In the genomic region with DNA sequence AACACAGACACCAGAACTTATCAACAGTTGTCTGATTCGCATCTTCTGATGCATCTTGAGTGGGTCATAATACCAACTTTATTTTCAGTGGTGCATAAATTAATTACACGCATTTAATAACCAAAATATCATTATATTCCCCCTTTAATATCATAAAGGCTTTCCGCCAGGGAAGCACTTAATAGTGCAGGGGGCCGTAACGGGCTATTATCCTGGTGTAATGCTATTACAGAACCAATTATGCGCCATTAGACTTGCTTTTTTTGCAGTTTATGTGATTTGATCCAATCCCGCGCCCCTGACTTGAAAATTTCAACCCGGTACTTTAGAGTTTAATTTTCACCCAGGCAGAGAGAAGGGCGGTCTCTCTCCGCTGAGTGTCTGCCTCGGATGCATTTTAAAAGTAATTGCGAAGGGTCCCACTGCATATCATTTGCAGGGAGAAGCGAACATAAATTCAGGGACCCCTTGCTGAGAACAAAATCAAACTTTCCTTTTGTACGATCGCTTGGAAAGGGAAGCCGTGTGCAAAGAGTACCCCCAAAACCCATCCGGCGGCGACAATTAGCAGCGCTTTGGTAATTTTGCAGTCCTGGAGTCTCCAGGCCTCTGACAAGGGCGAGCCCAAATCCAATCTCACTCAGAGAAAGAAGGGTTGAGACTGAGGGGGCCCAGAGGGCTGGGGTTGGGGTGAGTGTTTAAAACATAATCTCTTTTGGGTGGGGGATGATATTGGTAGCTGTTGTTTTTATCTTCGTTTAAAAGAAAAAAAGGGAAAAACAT, we compare ENCODE assay signal across 15 mouse cellular contexts. TPM values are rescaled to one million over a fixed set of nuclear protein-coding genes. Genes with fewer than 3 reads are reported as not detected.
DNase-seq lines count a peak whose midpoint lies in the region; ATAC-seq and TF ChIP-seq lines count a peak whose summit lies in the region.
"Had no signal": no experiment of that assay in that cellular context is flagged by ENCODE, and none has a peak within 500 bp of the region (broad histone marks: within the 10 kb centered on the region; RNA-seq: fewer than 3 reads in every experiment).

No protein-coding gene starts in this region.

- 8% methylated on average over 23 of the region's 23 CpGs for whole genome bisulfite sequencing in heart, embryonic 14.5 days
- 3% methylated on average over 23 of the region's 23 CpGs for WGBS in embryonic facial prominence, embryonic 12.5 days
- WGBS in hindbrain, embryonic 15.5 days, result 5% methylated on average over 23 of the region's 23 CpGs
- 11% methylated on average over 23 of the region's 23 CpGs for WGBS in liver, postnatal 0 days (ENCODE audit: insufficient replicate concordance)

- TF ChIP-seq EP300 in liver, postnatal 0 days (IDR thresholded peaks at IDR 0.05; ENCODE audit: low read depth), result no peak

- no peak for DNase-seq in heart, postnatal 4 days
- DNase-seq in neural tube, embryonic 10.5 days (ENCODE audit: extremely low spot score, low spot score), result peak; percentile 26
- DNase-seq in ovary, postnatal 10 days (ENCODE audit: low spot score), result no peak
- no peak for DNase-seq in frontal cortex, postnatal 14 days (ENCODE audit: low spot score in 2 of 2)
- DNase-seq in liver, postnatal 0 days, result no peak
- DNase-seq: B cell, adult 2 months; thymus, postnatal 14 days had no signal

- no peak for ATAC-seq in heart, embryonic 14.5 days (ENCODE audit: insufficient number of reproducible peaks, insufficient read depth, low FRiP score, low read depth)
- ATAC-seq in embryonic facial prominence, embryonic 12.5 days (ENCODE audit: insufficient number of reproducible peaks, insufficient read depth, low FRiP score, low TSS enrichment), result no peak
- ATAC-seq in hindbrain, embryonic 15.5 days (ENCODE audit: low FRiP score, low read depth), result peak; percentile 27; the same call in 1 of the 2 replicates
- no peak for ATAC-seq in liver, postnatal 0 days

- no peak overlapping the region for H3K27ac ChIP-seq in heart, embryonic 14.5 days (replicated peaks in 1 of 2; ENCODE audit: control insufficient read depth in 1 of 2, insufficient read depth in 1 of 2, low read depth in 2 of 2, low read length in 2 of 2)
- no peak overlapping the region for H3K27ac ChIP-seq in embryonic facial prominence, embryonic 12.5 days
- no peak overlapping the region for H3K27ac ChIP-seq in hindbrain, embryonic 15.5 days (replicated peaks)
- no peak overlapping the region for H3K27ac ChIP-seq in liver, postnatal 0 days (ENCODE audit: low read depth)
- H3K27ac ChIP-seq: liver, embryonic 15.5 days had no signal

- H3K27me3 ChIP-seq in heart, embryonic 14.5 days (ENCODE audit: control insufficient read depth, insufficient read depth, low read length), result peaks cover 100% of the 10 kb centered on the region
- H3K27me3 ChIP-seq in embryonic facial prominence, embryonic 12.5 days, result peaks cover 93% of the 10 kb centered on the region
- H3K27me3 ChIP-seq in hindbrain, embryonic 15.5 days, result peaks cover 77% of the 10 kb centered on the region
- H3K27me3 ChIP-seq in liver, postnatal 0 days (ENCODE audit: insufficient read depth, low read length), result peaks cover 75% of the 10 kb centered on the region

- H3K9me3 ChIP-seq in heart, embryonic 14.5 days (ENCODE audit: control insufficient read depth, low read length), result no peaks in the 10 kb centered on the region
- no peaks in the 10 kb centered on the region for H3K9me3 ChIP-seq in embryonic facial prominence, embryonic 12.5 days
- no peaks in the 10 kb centered on the region for H3K9me3 ChIP-seq in hindbrain, embryonic 15.5 days
- no peaks in the 10 kb centered on the region for H3K9me3 ChIP-seq in liver, postnatal 0 days (ENCODE audit: low read length)
- H3K9me3 ChIP-seq: liver, embryonic 15.5 days had no signal

- peak overlapping the region in 1 of 2 experiments; percentile 29; a peak in 2 of 4 replicates for H3K4me3 ChIP-seq in heart, embryonic 14.5 days (ENCODE audit: control insufficient read depth in 1 of 2, insufficient read depth in 1 of 2, low read depth in 1 of 2, low read length in 2 of 2)
- no peak overlapping the region for H3K4me3 ChIP-seq in embryonic facial prominence, embryonic 12.5 days
- H3K4me3 ChIP-seq in hindbrain, embryonic 15.5 days, result peak overlapping the region; percentile 41
- H3K4me3 ChIP-seq in liver, postnatal 0 days (ENCODE audit: low read depth, low read length), result no peak overlapping the region

- no peaks in the 10 kb centered on the region for H3K36me3 ChIP-seq in heart, embryonic 14.5 days (ENCODE audit: control insufficient read depth, insufficient read depth, low read length)
- H3K36me3 ChIP-seq in embryonic facial prominence, embryonic 12.5 days, result no peaks in the 10 kb centered on the region
- no peaks in the 10 kb centered on the region for H3K36me3 ChIP-seq in hindbrain, embryonic 15.5 days
- no peaks in the 10 kb centered on the region for H3K36me3 ChIP-seq in liver, postnatal 0 days (replicated peaks; ENCODE audit: insufficient read depth, low read length)
- H3K36me3 ChIP-seq: liver, embryonic 15.5 days had no signal

- no peak overlapping the region for H3K9ac ChIP-seq in heart, embryonic 14.5 days (ENCODE audit: low read length)
- H3K9ac ChIP-seq in embryonic facial prominence, embryonic 12.5 days, result no peak overlapping the region
- no peak overlapping the region for H3K9ac ChIP-seq in hindbrain, embryonic 15.5 days
- no peak overlapping the region for H3K9ac ChIP-seq in liver, postnatal 0 days (replicated peaks)
- H3K9ac ChIP-seq: liver, embryonic 15.5 days had no signal

- H3K4me2 ChIP-seq in heart, embryonic 14.5 days (ENCODE audit: low read length), result peak overlapping the region; percentile 63; the same call in 1 of the 2 replicates
- H3K4me2 ChIP-seq in embryonic facial prominence, embryonic 12.5 days (replicated peaks), result peak overlapping the region; percentile 40; the same call in 1 of the 2 replicates
- peak overlapping the region; percentile 75 for H3K4me2 ChIP-seq in hindbrain, embryonic 15.5 days
- no peak overlapping the region for H3K4me2 ChIP-seq in liver, postnatal 0 days (ENCODE audit: low read depth, low read length)
- H3K4me2 ChIP-seq: liver, embryonic 15.5 days had no signal

- peaks cover 6 to 16% of the 10 kb centered on the region in 2 experiments; a peak in 2 of 4 replicates for H3K4me1 ChIP-seq in heart, embryonic 14.5 days (ENCODE audit: control insufficient read depth in 2 of 2, insufficient read depth in 2 of 2, low read length in 2 of 2)
- H3K4me1 ChIP-seq in embryonic facial prominence, embryonic 12.5 days, result peaks cover 23% of the 10 kb centered on the region
- H3K4me1 ChIP-seq in hindbrain, embryonic 15.5 days (replicated peaks), result peaks cover 36% of the 10 kb centered on the region
- H3K4me1 ChIP-seq in liver, postnatal 0 days (ENCODE audit: insufficient read depth), result 0 out of 2 replicates have a peak, but pooled peaks cover 3% of the 10 kb centered on the region

- TF ChIP-seq CTCF in liver, postnatal 0 days (IDR thresholded peaks at IDR 0.05; ENCODE audit: low read depth), result no peak

RNA-seq across cellular contexts. Expression of a gene that starts 0.6 kb away (rescaled TPM):
- polyA plus RNA-seq in heart, embryonic 14.5 days (2014; fragmentation: Nextera tagmentation; extraction: Ambion mirVana), result 0.07 and 0.19 TPM in 2 replicates
- total RNA-seq in heart, postnatal 4 days (2021), result not detected
- polyA plus RNA-seq in embryonic facial prominence, embryonic 12.5 days (2016; fragmentation: Nextera tagmentation; extraction: Ambion mirVana), result 9.7 and 12.4 TPM in 2 replicates
- 48.5 and 54.6 TPM in 2 replicates for polyA plus RNA-seq in hindbrain, embryonic 15.5 days (2015; fragmentation: Nextera tagmentation; extraction: Ambion mirVana)
- 0.05 TPM in 1 of 2 replicates, not detected in the other for polyA plus RNA-seq in liver, postnatal 0 days (2015; fragmentation: Nextera tagmentation; extraction: Ambion mirVana)
- total RNA-seq: gastrocnemius, postnatal 36 days; layer of hippocampus, postnatal 25 days; megakaryocyte-erythroid progenitor cell, adult 5-6 weeks had no signal
- polyA plus RNA-seq: spleen, adult 2 months had no signal
